Mouse (Mus musculus): ENCODE results near the gene Iffo1. TPM values are rescaled to one million over a fixed set of nuclear protein-coding genes. Genes with fewer than 3 reads are reported as not detected.

The Iffo1 gene
- polyA plus RNA-seq (2015; fragmentation: Nextera tagmentation; extraction: Ambion mirVana) = 22.0 and 23.3 TPM in 2 replicates

- Histone ChIP-seq H3K36me3 (replicated peaks) (peaks cover 31% of the 10 kb centered on the region), H3K27me3 (replicated peaks) (no peaks in the 10 kb centered on the region), H3K9ac (peak within 1 kb of the TSS; percentile 96), H3K4me2 (peak within 1 kb of the TSS; percentile 96), H3K4me1 (peaks cover 48% of the 10 kb centered on the region), H3K9me3 (no peaks in the 10 kb centered on the region), H3K27ac (peak within 1 kb of the TSS; percentile 92), H3K4me3 (peak within 1 kb of the TSS; percentile 82)
- ATAC-seq (replicated peaks) = peak; percentile 96
- WGBS = 0% methylated on average over 16 of the region's 16 CpGs
Measured at GRCm38 (mm10) chr6:125145001-125145400, at the start of gene Iffo1. Gene Iffo1 (plus strand): TSS chr6:125145241.

GRCm38 (mm10) chr6:125095391-125096278 is 49.4 kb upstream of the Iffo1 start, which contains the start of gene Chd4:
Gene Chd4 (plus strand): TSS chr6:125095981.
- peak; percentile 76 for ATAC-seq (replicated peaks)
- WGBS = under 1% methylated on average over 44 of the region's 45 CpGs
- Histone ChIP-seq H3K4me1 (peaks cover 42% of the 10 kb centered on the region), H3K9me3 (no peaks in the 10 kb centered on the region), H3K9ac (peak within 1 kb of the TSS; percentile 74), H3K27me3 (replicated peaks) (no peaks in the 10 kb centered on the region), H3K4me3 (peak within 1 kb of the TSS; percentile 76), H3K36me3 (replicated peaks) (peaks cover 6% of the 10 kb centered on the region; the same call in 1 of the 2 replicates), H3K27ac (peak within 1 kb of the TSS; percentile 94), H3K4me2 (peak within 1 kb of the TSS; percentile 87)

GRCm38 (mm10) chr6:125096279-125096596 is 48.8 kb upstream of the Iffo1 start:
- peaks cover 40% of the 10 kb centered on the region for H3K4me1 ChIP-seq
- H3K27me3 ChIP-seq (replicated peaks) = no peaks in the 10 kb centered on the region
- H3K4me3 ChIP-seq = peak overlapping the region; percentile 76
- 0% methylated on average over 27 of the region's 32 CpGs for WGBS
- ATAC-seq (replicated peaks) = no peak
- H3K4me2 ChIP-seq = peak overlapping the region; percentile 87
- H3K36me3 ChIP-seq (replicated peaks) = peaks cover 12% of the 10 kb centered on the region
- no peaks in the 10 kb centered on the region for H3K9me3 ChIP-seq
- peak overlapping the region; percentile 74 for H3K9ac ChIP-seq
- peak overlapping the region; percentile 94 for H3K27ac ChIP-seq

GRCm38 (mm10) chr6:125096597-125097345 is 48.3 kb upstream of the Iffo1 start:
- H3K27ac ChIP-seq = peak overlapping the region; percentile 94
- H3K4me2 ChIP-seq = peak overlapping the region; percentile 87
- H3K4me3 ChIP-seq = peak overlapping the region; percentile 76
- under 1% methylated on average over 35 of the region's 44 CpGs for WGBS
- peaks cover 40% of the 10 kb centered on the region for H3K4me1 ChIP-seq
- H3K27me3 ChIP-seq (replicated peaks) = no peaks in the 10 kb centered on the region
- no peaks in the 10 kb centered on the region for H3K9me3 ChIP-seq
- peaks cover 17% of the 10 kb centered on the region for H3K36me3 ChIP-seq (replicated peaks)
- peak; percentile 40 for ATAC-seq (replicated peaks)
- H3K9ac ChIP-seq = peak overlapping the region; percentile 74

GRCm38 (mm10) chr6:125097346-125097689 is 47.7 kb upstream of the Iffo1 start:
- WGBS = under 1% methylated on average over 12 of the region's 12 CpGs
- Histone ChIP-seq H3K27ac (peak overlapping the region; percentile 94), H3K27me3 (replicated peaks) (no peaks in the 10 kb centered on the region), H3K4me1 (peaks cover 40% of the 10 kb centered on the region), H3K36me3 (replicated peaks) (peaks cover 23% of the 10 kb centered on the region), H3K4me2 (peak overlapping the region; percentile 87), H3K9me3 (no peaks in the 10 kb centered on the region), H3K4me3 (peak overlapping the region; percentile 76), H3K9ac (peak overlapping the region; percentile 74)
- ATAC-seq (replicated peaks) = peak; percentile 19

- ATAC-seq (replicated peaks) = no peak
- peak overlapping the region; percentile 94; the same call in 1 of the 2 replicates for H3K27ac ChIP-seq
- H3K9ac ChIP-seq = peak overlapping the region; percentile 74
- no peaks in the 10 kb centered on the region for H3K9me3 ChIP-seq
- peak overlapping the region; percentile 87 for H3K4me2 ChIP-seq
- H3K4me3 ChIP-seq = peak overlapping the region; percentile 76
- H3K36me3 ChIP-seq (replicated peaks) = peaks cover 29% of the 10 kb centered on the region
- H3K4me1 ChIP-seq = peaks cover 40% of the 10 kb centered on the region
- 55% methylated on average over 8 of the region's 8 CpGs for WGBS
- no peaks in the 10 kb centered on the region for H3K27me3 ChIP-seq (replicated peaks)
Measured at GRCm38 (mm10) chr6:125097951-125098350, 47.1 kb upstream of the Iffo1 start.

- Histone ChIP-seq H3K36me3 (replicated peaks) (peaks cover 32% of the 10 kb centered on the region), H3K27me3 (replicated peaks) (no peaks in the 10 kb centered on the region), H3K27ac (peak overlapping the region; percentile 66; the same call in 1 of the 2 replicates), H3K9me3 (no peaks in the 10 kb centered on the region), H3K4me3 (peak overlapping the region; percentile 76), H3K4me1 (peaks cover 40% of the 10 kb centered on the region), H3K9ac (peak overlapping the region; percentile 74), H3K4me2 (peak overlapping the region; percentile 87)
- 64% methylated on average over 3 of the region's 3 CpGs for WGBS
- no peak for ATAC-seq (replicated peaks)
Measured at GRCm38 (mm10) chr6:125098513-125098912, 46.5 kb upstream of the Iffo1 start.

- H3K36me3 ChIP-seq (replicated peaks) = peaks cover 36% of the 10 kb centered on the region
Measured at GRCm38 (mm10) chr6:125099421-125099971, 45.5 kb upstream of the Iffo1 start.

GRCm38 (mm10) chr6:125101444-125101843 is 43.6 kb upstream of the Iffo1 start:
- no peak overlapping the region for H3K9ac ChIP-seq
- 86% methylated on average over 9 of the region's 9 CpGs for WGBS
- H3K4me1 ChIP-seq = peaks cover 30% of the 10 kb centered on the region
- peaks cover 54% of the 10 kb centered on the region for H3K36me3 ChIP-seq (replicated peaks)
- H3K4me3 ChIP-seq = no peak overlapping the region
- no peaks in the 10 kb centered on the region for H3K27me3 ChIP-seq (replicated peaks)
- no peaks in the 10 kb centered on the region for H3K9me3 ChIP-seq
- ATAC-seq (replicated peaks) = no peak
- H3K4me2 ChIP-seq = no peak overlapping the region
- H3K27ac ChIP-seq = no peak overlapping the region

More at GRCm38 (mm10) chr6:125099421-125099971, 45.5 kb upstream of the Iffo1 start:
- no peaks in the 10 kb centered on the region for H3K9me3 ChIP-seq
- peak overlapping the region; percentile 32; the same call in 1 of the 2 replicates for H3K9ac ChIP-seq
- peak overlapping the region; percentile 87 for H3K4me2 ChIP-seq
- ATAC-seq (replicated peaks) = no peak
- H3K27me3 ChIP-seq (replicated peaks) = no peaks in the 10 kb centered on the region
- peaks cover 40% of the 10 kb centered on the region for H3K4me1 ChIP-seq
- peak overlapping the region; percentile 66 for H3K27ac ChIP-seq
- WGBS = 36% methylated on average over 5 of the region's 5 CpGs
- peak overlapping the region; percentile 76 for H3K4me3 ChIP-seq

- H3K9me3 ChIP-seq = no peaks in the 10 kb centered on the region
- peaks cover 10% of the 10 kb centered on the region for H3K4me1 ChIP-seq
- H3K9ac ChIP-seq = no peak overlapping the region
- no peak overlapping the region for H3K27ac ChIP-seq
- no peak overlapping the region for H3K4me2 ChIP-seq
- WGBS = 90% methylated on average over 4 of the region's 4 CpGs
- no peak for ATAC-seq (replicated peaks)
- H3K36me3 ChIP-seq (replicated peaks) = peaks cover 82% of the 10 kb centered on the region
- H3K27me3 ChIP-seq (replicated peaks) = no peaks in the 10 kb centered on the region
- no peak overlapping the region for H3K4me3 ChIP-seq
Measured at GRCm38 (mm10) chr6:125104223-125104622, 40.8 kb upstream of the Iffo1 start.

GRCm38 (mm10) chr6:125107705-125108104 is 37.3 kb upstream of the Iffo1 start:
- no peaks in the 10 kb centered on the region for H3K4me1 ChIP-seq
- 94% methylated on average over 2 of the region's 2 CpGs for WGBS
- H3K9me3 ChIP-seq = no peaks in the 10 kb centered on the region
- H3K4me3 ChIP-seq = no peak overlapping the region
- H3K27ac ChIP-seq = no peak overlapping the region
- no peak overlapping the region for H3K4me2 ChIP-seq
- no peaks in the 10 kb centered on the region for H3K27me3 ChIP-seq (replicated peaks)
- peaks cover 84% of the 10 kb centered on the region for H3K36me3 ChIP-seq (replicated peaks)
- H3K9ac ChIP-seq = no peak overlapping the region
- ATAC-seq (replicated peaks) = no peak

- Histone ChIP-seq H3K36me3 (replicated peaks) (peaks cover 89% of the 10 kb centered on the region), H3K9ac (no peak overlapping the region), H3K27me3 (replicated peaks) (no peaks in the 10 kb centered on the region), H3K4me3 (no peak overlapping the region), H3K4me2 (no peak overlapping the region), H3K27ac (no peak overlapping the region), H3K4me1 (no peaks in the 10 kb centered on the region), H3K9me3 (no peaks in the 10 kb centered on the region)
- WGBS = 94% methylated on average over 14 of the region's 14 CpGs
- no peak for ATAC-seq (replicated peaks)
Measured at GRCm38 (mm10) chr6:125109371-125109770, 35.7 kb upstream of the Iffo1 start.
